Mouse (Mus musculus): ENCODE data around the gene Gli2. TPM values are rescaled to one million over a fixed set of nuclear protein-coding genes. Genes with fewer than 3 reads are reported as not detected.
A peak's percentile ranks its signal among the peaks of the same experiment; 100 is the strongest.

The Gli2 gene
- polyA plus RNA-seq, 1 experiment from 2014 or later, result 4.0 TPM

GRCm38 (mm10) chr1:118907574-118907973, 145.8 kb downstream of the Gli2 start:
- H3K27me3 ChIP-seq (replicated peaks; ENCODE audit: control insufficient read depth, insufficient read depth, low read length), result no peaks in the 10 kb centered on the region
- no peak overlapping the region for H3K4me2 ChIP-seq (ENCODE audit: low read length)
- 69% methylated on average over 9 of the region's 9 CpGs for WGBS
- ATAC-seq, result no peak
- peaks cover 57% of the 10 kb centered on the region for H3K4me1 ChIP-seq (replicated peaks; ENCODE audit: control insufficient read depth, insufficient read depth, low read length)
- H3K9me3 ChIP-seq (ENCODE audit: control insufficient read depth, low read length), result no peaks in the 10 kb centered on the region
- H3K36me3 ChIP-seq (ENCODE audit: control insufficient read depth, insufficient read depth), result no peaks in the 10 kb centered on the region
- H3K27ac ChIP-seq (ENCODE audit: low read length), result no peak overlapping the region
- no peak overlapping the region for H3K9ac ChIP-seq (replicated peaks; ENCODE audit: low read depth, low read length)
- no peak overlapping the region for H3K4me3 ChIP-seq (replicated peaks; ENCODE audit: low read length)

GRCm38 (mm10) chr1:118905319-118905718, 148.1 kb downstream of the Gli2 start:
- Histone ChIP-seq H3K4me2 (ENCODE audit: low read length) (no peak overlapping the region), H3K4me3 (replicated peaks; ENCODE audit: low read length) (no peak overlapping the region), H3K9ac (replicated peaks; ENCODE audit: low read depth, low read length) (no peak overlapping the region), H3K4me1 (replicated peaks; ENCODE audit: control insufficient read depth, insufficient read depth, low read length) (peaks cover 35% of the 10 kb centered on the region), H3K27ac (ENCODE audit: low read length) (no peak overlapping the region), H3K27me3 (replicated peaks; ENCODE audit: control insufficient read depth, insufficient read depth, low read length) (no peaks in the 10 kb centered on the region), H3K9me3 (ENCODE audit: control insufficient read depth, low read length) (no peaks in the 10 kb centered on the region), H3K36me3 (ENCODE audit: control insufficient read depth, insufficient read depth) (no peaks in the 10 kb centered on the region)
- WGBS, result 41% methylated on average over 5 of the region's 5 CpGs
- no peak for ATAC-seq

GRCm38 (mm10) chr1:118904909-118905308, 148.5 kb downstream of the Gli2 start:
- no peak overlapping the region for H3K4me3 ChIP-seq (replicated peaks; ENCODE audit: low read length)
- no peaks in the 10 kb centered on the region for H3K36me3 ChIP-seq (ENCODE audit: control insufficient read depth, insufficient read depth)
- no peaks in the 10 kb centered on the region for H3K27me3 ChIP-seq (replicated peaks; ENCODE audit: control insufficient read depth, insufficient read depth, low read length)
- no peak overlapping the region for H3K27ac ChIP-seq (ENCODE audit: low read length)
- no peak overlapping the region for H3K9ac ChIP-seq (replicated peaks; ENCODE audit: low read depth, low read length)
- H3K4me2 ChIP-seq (ENCODE audit: low read length), result no peak overlapping the region
- WGBS, result 42% methylated on average over 9 of the region's 9 CpGs
- H3K4me1 ChIP-seq (replicated peaks; ENCODE audit: control insufficient read depth, insufficient read depth, low read length), result peaks cover 31% of the 10 kb centered on the region
- ATAC-seq, result no peak
- no peaks in the 10 kb centered on the region for H3K9me3 ChIP-seq (ENCODE audit: control insufficient read depth, low read length)

- no peak overlapping the region for H3K9ac ChIP-seq (replicated peaks; ENCODE audit: low read depth, low read length)
- peaks cover 26% of the 10 kb centered on the region for H3K4me1 ChIP-seq (replicated peaks; ENCODE audit: control insufficient read depth, insufficient read depth, low read length)
- H3K4me3 ChIP-seq (replicated peaks; ENCODE audit: low read length), result no peak overlapping the region
- ATAC-seq, result peak; percentile 12; the same call in 1 of the 2 replicates
- H3K36me3 ChIP-seq (ENCODE audit: control insufficient read depth, insufficient read depth), result no peaks in the 10 kb centered on the region
- H3K27ac ChIP-seq (ENCODE audit: low read length), result no peak overlapping the region
- H3K9me3 ChIP-seq (ENCODE audit: control insufficient read depth, low read length), result no peaks in the 10 kb centered on the region
- WGBS, result 39% methylated on average over 3 of the region's 3 CpGs
- H3K27me3 ChIP-seq (replicated peaks; ENCODE audit: control insufficient read depth, insufficient read depth, low read length), result no peaks in the 10 kb centered on the region
- H3K4me2 ChIP-seq (ENCODE audit: low read length), result no peak overlapping the region
Measured at GRCm38 (mm10) chr1:118904431-118904830, 149.0 kb downstream of the Gli2 start.

GRCm38 (mm10) chr1:118903742-118904141, 149.7 kb downstream of the Gli2 start:
- no peak overlapping the region for H3K9ac ChIP-seq (replicated peaks; ENCODE audit: low read depth, low read length)
- no peak for ATAC-seq
- WGBS, result 80% methylated on average over 3 of the region's 3 CpGs
- no peak overlapping the region for H3K4me3 ChIP-seq (replicated peaks; ENCODE audit: low read length)
- no peaks in the 10 kb centered on the region for H3K27me3 ChIP-seq (replicated peaks; ENCODE audit: control insufficient read depth, insufficient read depth, low read length)
- peaks cover 21% of the 10 kb centered on the region for H3K4me1 ChIP-seq (replicated peaks; ENCODE audit: control insufficient read depth, insufficient read depth, low read length)
- no peak overlapping the region for H3K4me2 ChIP-seq (ENCODE audit: low read length)
- no peak overlapping the region for H3K27ac ChIP-seq (ENCODE audit: low read length)
- H3K36me3 ChIP-seq (ENCODE audit: control insufficient read depth, insufficient read depth), result no peaks in the 10 kb centered on the region
- H3K9me3 ChIP-seq (ENCODE audit: control insufficient read depth, low read length), result no peaks in the 10 kb centered on the region

- Histone ChIP-seq H3K4me1 (replicated peaks; ENCODE audit: control insufficient read depth, insufficient read depth, low read length) (peaks cover 17% of the 10 kb centered on the region), H3K4me2 (ENCODE audit: low read length) (no peak overlapping the region), H3K36me3 (ENCODE audit: control insufficient read depth, insufficient read depth) (no peaks in the 10 kb centered on the region), H3K27me3 (replicated peaks; ENCODE audit: control insufficient read depth, insufficient read depth, low read length) (no peaks in the 10 kb centered on the region), H3K9me3 (ENCODE audit: control insufficient read depth, low read length) (no peaks in the 10 kb centered on the region), H3K9ac (replicated peaks; ENCODE audit: low read depth, low read length) (no peak overlapping the region), H3K27ac (ENCODE audit: low read length) (no peak overlapping the region), H3K4me3 (replicated peaks; ENCODE audit: low read length) (no peak overlapping the region)
- peak; percentile 38; the same call in 1 of the 2 replicates for ATAC-seq
- 35% methylated on average over 8 of the region's 8 CpGs for whole genome bisulfite sequencing
Measured at GRCm38 (mm10) chr1:118901868-118902586, 151.4 kb downstream of the Gli2 start.

- Histone ChIP-seq H3K36me3 (ENCODE audit: control insufficient read depth, insufficient read depth) (no peaks in the 10 kb centered on the region), H3K9ac (replicated peaks; ENCODE audit: low read depth, low read length) (no peak overlapping the region), H3K4me1 (replicated peaks; ENCODE audit: control insufficient read depth, insufficient read depth, low read length) (no peaks in the 10 kb centered on the region; the same call in none of the 2 replicates), H3K27ac (ENCODE audit: low read length) (no peak overlapping the region), H3K4me2 (ENCODE audit: low read length) (no peak overlapping the region), H3K9me3 (ENCODE audit: control insufficient read depth, low read length) (no peaks in the 10 kb centered on the region), H3K4me3 (replicated peaks; ENCODE audit: low read length) (no peak overlapping the region), H3K27me3 (replicated peaks; ENCODE audit: control insufficient read depth, insufficient read depth, low read length) (no peaks in the 10 kb centered on the region)
- 89% methylated on average over 3 of the region's 3 CpGs for WGBS
- no peak for ATAC-seq
Measured at GRCm38 (mm10) chr1:118898351-118898750, 155.1 kb downstream of the Gli2 start.

- H3K27me3 ChIP-seq (replicated peaks; ENCODE audit: control insufficient read depth, insufficient read depth, low read length), result no peaks in the 10 kb centered on the region
- no peaks in the 10 kb centered on the region for H3K36me3 ChIP-seq (ENCODE audit: control insufficient read depth, insufficient read depth)
- H3K4me3 ChIP-seq (replicated peaks; ENCODE audit: low read length), result no peak overlapping the region
- no peak overlapping the region for H3K4me2 ChIP-seq (ENCODE audit: low read length)
- ATAC-seq, result no peak
- H3K4me1 ChIP-seq (replicated peaks; ENCODE audit: control insufficient read depth, insufficient read depth, low read length), result peaks cover 15% of the 10 kb centered on the region
- WGBS, result 73% methylated on average over 9 of the region's 9 CpGs
- H3K9me3 ChIP-seq (ENCODE audit: control insufficient read depth, low read length), result no peaks in the 10 kb centered on the region
- H3K9ac ChIP-seq (replicated peaks; ENCODE audit: low read depth, low read length), result no peak overlapping the region
- no peak overlapping the region for H3K27ac ChIP-seq (ENCODE audit: low read length)
Measured at GRCm38 (mm10) chr1:118895026-118895762, 158.2 kb downstream of the Gli2 start.

- no peak overlapping the region for H3K27ac ChIP-seq (ENCODE audit: low read length)
- no peak overlapping the region for H3K4me2 ChIP-seq (ENCODE audit: low read length)
- peaks cover 18% of the 10 kb centered on the region for H3K4me1 ChIP-seq (replicated peaks; ENCODE audit: control insufficient read depth, insufficient read depth, low read length)
- H3K9ac ChIP-seq (replicated peaks; ENCODE audit: low read depth, low read length), result no peak overlapping the region
- peak; percentile 47; the same call in 1 of the 2 replicates for ATAC-seq
- H3K9me3 ChIP-seq (ENCODE audit: control insufficient read depth, low read length), result no peaks in the 10 kb centered on the region
- no peak overlapping the region for H3K4me3 ChIP-seq (replicated peaks; ENCODE audit: low read length)
- H3K27me3 ChIP-seq (replicated peaks; ENCODE audit: control insufficient read depth, insufficient read depth, low read length), result no peaks in the 10 kb centered on the region
- H3K36me3 ChIP-seq (ENCODE audit: control insufficient read depth, insufficient read depth), result no peaks in the 10 kb centered on the region
- WGBS, result 34% methylated on average over 5 of the region's 5 CpGs
Measured at GRCm38 (mm10) chr1:118891395-118891794, 162.0 kb downstream of the Gli2 start.
